Mouse (Mus musculus) erythroid progenitor cell, adult 5-6 weeks (primary cell): Measurements from ENCODE around the gene Zbtb16. TPM values are rescaled to one million over a fixed set of nuclear protein-coding genes. Genes with fewer than 3 reads are reported as not detected.

Experiments
- ATAC-seq: replicated peaks from 2 replicates; pipeline ENCODE4 v1.8.0; 2016; ENCODE audit warnings: moderate number of reproducible peaks, mild to moderate bottlenecking, moderate TSS enrichment, inconsistent platforms; ENCODE audit not compliant: poor library complexity, low FRiP score, severe bottlenecking
- total RNA-seq, 2 experiments: library from RNA; stranded (forward) in 1 of 2; stranded (reverse) in 1 of 2; fragments of 150-400 nt in 1 of 2; fragments of 186-747, 209-891 nt in 1 of 2; gene quantifications; 2 replicates each; pipeline versions ENCODE4 v1.2.3 to v1.2.4; 2015 to 2017; ENCODE audit warnings: low replicate concordance in 2 of 2

Zbtb16 gene
- total RNA-seq, 2 experiments from 2014 or later = under 0.01 to 0.76 TPM

GRCm38 (mm10) chr9:48695796-48696195 lies 140.2 kb downstream of the Zbtb16 start:
- ATAC-seq = no peak

- no peak for ATAC-seq
Measured at GRCm38 (mm10) chr9:48694616-48695061, 141.4 kb downstream of the Zbtb16 start.

- no peak for ATAC-seq
Measured at GRCm38 (mm10) chr9:48693696-48694095, 142.3 kb downstream of the Zbtb16 start.

GRCm38 (mm10) chr9:48689718-48689980 lies 146.4 kb downstream of the Zbtb16 start:
- no peak for ATAC-seq

GRCm38 (mm10) chr9:48688859-48689717 lies 146.9 kb downstream of the Zbtb16 start:
- ATAC-seq = peak; percentile 74

GRCm38 (mm10) chr9:48687891-48688290 lies 148.1 kb downstream of the Zbtb16 start:
- no peak for ATAC-seq

GRCm38 (mm10) chr9:48685721-48686120 lies 150.3 kb downstream of the Zbtb16 start:
- no peak for ATAC-seq

- ATAC-seq = no peak
Measured at GRCm38 (mm10) chr9:48684144-48684543, 151.9 kb downstream of the Zbtb16 start.

- no peak for ATAC-seq
Measured at GRCm38 (mm10) chr9:48681193-48681592, 154.8 kb downstream of the Zbtb16 start.

- ATAC-seq = no peak
Measured at GRCm38 (mm10) chr9:48678426-48679358, 157.3 kb downstream of the Zbtb16 start.

GRCm38 (mm10) chr9:48675151-48675790 lies 160.8 kb downstream of the Zbtb16 start:
- no peak for ATAC-seq

- no peak for ATAC-seq
Measured at GRCm38 (mm10) chr9:48674359-48675015, 161.5 kb downstream of the Zbtb16 start.

GRCm38 (mm10) chr9:48673804-48674203 lies 162.2 kb downstream of the Zbtb16 start:
- no peak for ATAC-seq

GRCm38 (mm10) chr9:48673213-48673612 lies 162.8 kb downstream of the Zbtb16 start:
- ATAC-seq = no peak

GRCm38 (mm10) chr9:48671841-48672240 lies 164.2 kb downstream of the Zbtb16 start:
- no peak for ATAC-seq

GRCm38 (mm10) chr9:48670156-48670555 lies 165.9 kb downstream of the Zbtb16 start:
- ATAC-seq = no peak

- ATAC-seq = no peak
Measured at GRCm38 (mm10) chr9:48669672-48670071, 166.3 kb downstream of the Zbtb16 start.

- ATAC-seq = no peak
Measured at GRCm38 (mm10) chr9:48666702-48667101, 169.3 kb downstream of the Zbtb16 start.

GRCm38 (mm10) chr9:48663052-48663433 lies 173.0 kb downstream of the Zbtb16 start:
- ATAC-seq = no peak
